In the genomic region with DNA sequence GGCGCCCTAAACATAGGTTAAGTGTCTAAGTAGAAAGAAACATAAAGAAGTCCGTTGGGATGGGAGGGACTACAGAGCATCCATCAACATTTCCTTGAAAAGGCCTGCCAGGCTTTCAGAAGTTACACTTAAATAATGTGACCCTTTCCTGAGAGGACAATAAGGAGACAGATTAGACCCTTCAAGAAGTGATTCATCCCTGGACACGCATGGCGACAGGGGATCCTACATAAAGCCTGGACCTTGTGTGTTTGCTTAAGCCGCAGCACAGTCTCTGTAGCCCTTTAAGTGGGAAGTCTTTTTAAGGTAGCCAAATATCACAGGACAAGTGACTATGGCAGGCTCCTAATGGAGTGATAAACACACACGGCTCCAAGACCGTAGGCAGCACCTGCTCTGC, we compare ENCODE assay signal across 12 mouse cellular contexts. TPM values are rescaled to one million over a fixed set of nuclear protein-coding genes. Genes with fewer than 3 reads are reported as not detected.
DNase-seq lines count a peak whose midpoint lies in the region; ATAC-seq and TF ChIP-seq lines count a peak whose summit lies in the region.
"Had no signal": no experiment of that assay in that cellular context is flagged by ENCODE, and none has a peak within 500 bp of the region (broad histone marks: within the 10 kb centered on the region; RNA-seq: fewer than 3 reads in every experiment).

No protein-coding gene starts in this region.

- no peak for DNase-seq in heart, postnatal 10 days
- peak; percentile 72 for DNase-seq in embryo, embryonic 10 days (ENCODE audit: low spot score)
- no peak for DNase-seq in midbrain, postnatal 0 days (ENCODE audit: low spot score)
- DNase-seq in retina, embryonic 14.5 days (ENCODE audit: low spot score), result no peak
- no peak for DNase-seq in forebrain, embryonic 14.5 days (ENCODE audit: low spot score)
- no peak for DNase-seq in spleen, postnatal 10 days (ENCODE audit: low spot score in 2 of 2)

- no peak for ATAC-seq in heart, embryonic 13.5 days (ENCODE audit: extremely low read depth, insufficient number of reproducible peaks, low FRiP score, low TSS enrichment)
- no peak for ATAC-seq in hindbrain, embryonic 15.5 days (ENCODE audit: low FRiP score, low read depth)
- ATAC-seq in midbrain, postnatal 0 days (ENCODE audit: low FRiP score), result no peak
- no peak for ATAC-seq in forebrain, embryonic 14.5 days

- no peak overlapping the region for H3K9ac ChIP-seq in heart, embryonic 13.5 days
- H3K9ac ChIP-seq in hindbrain, embryonic 15.5 days, result no peak overlapping the region
- no peak overlapping the region for H3K9ac ChIP-seq in midbrain, postnatal 0 days (replicated peaks; ENCODE audit: low read length, poor library complexity, severe bottlenecking)
- no peak overlapping the region for H3K9ac ChIP-seq in forebrain, embryonic 14.5 days (ENCODE audit: low read length)
- H3K9ac ChIP-seq: embryonic facial prominence, embryonic 13.5 days; forebrain, embryonic 15.5 days; kidney, embryonic 15.5 days; liver, embryonic 12.5 days had no signal

- no peaks in the 10 kb centered on the region for H3K9me3 ChIP-seq in heart, embryonic 13.5 days
- H3K9me3 ChIP-seq in hindbrain, embryonic 15.5 days, result no peaks in the 10 kb centered on the region
- no peaks in the 10 kb centered on the region for H3K9me3 ChIP-seq in midbrain, postnatal 0 days (ENCODE audit: low read length)
- no peaks in the 10 kb centered on the region for H3K9me3 ChIP-seq in forebrain, embryonic 14.5 days (replicated peaks; ENCODE audit: control insufficient read depth, low read length)
- H3K9me3 ChIP-seq: embryonic facial prominence, embryonic 13.5 days; forebrain, embryonic 15.5 days; kidney, embryonic 15.5 days; liver, embryonic 12.5 days had no signal

- H3K4me2 ChIP-seq in heart, embryonic 13.5 days, result peak overlapping the region; percentile 62; the same call in 1 of the 2 replicates
- H3K4me2 ChIP-seq in hindbrain, embryonic 15.5 days, result peak overlapping the region; percentile 53; the same call in 1 of the 2 replicates
- H3K4me2 ChIP-seq in midbrain, postnatal 0 days (ENCODE audit: low read depth, low read length, poor library complexity, severe bottlenecking), result peak overlapping the region; percentile 43; the same call in 1 of the 2 replicates
- no peak overlapping the region for H3K4me2 ChIP-seq in forebrain, embryonic 14.5 days (ENCODE audit: low read length)

- WGBS in heart, embryonic 13.5 days, result 63% methylated on average over 7 of the region's 7 CpGs
- WGBS in hindbrain, embryonic 15.5 days, result 27% methylated on average over 7 of the region's 7 CpGs
- WGBS in midbrain, postnatal 0 days, result 33% methylated on average over 7 of the region's 7 CpGs
- 51% methylated on average over 7 of the region's 7 CpGs for WGBS in forebrain, embryonic 14.5 days

- TF ChIP-seq CTCF in midbrain, postnatal 0 days (IDR thresholded peaks at IDR 0.05), result no peak

- H3K4me1 ChIP-seq in heart, embryonic 13.5 days, result peaks cover 21% of the 10 kb centered on the region
- peaks cover 17% of the 10 kb centered on the region for H3K4me1 ChIP-seq in hindbrain, embryonic 15.5 days (replicated peaks)
- 0 out of 2 replicates have a peak, but pooled peaks cover 2% of the 10 kb centered on the region for H3K4me1 ChIP-seq in midbrain, postnatal 0 days (ENCODE audit: insufficient read depth, low read length)
- H3K4me1 ChIP-seq in forebrain, embryonic 14.5 days (ENCODE audit: control insufficient read depth, insufficient read depth, low read length), result peaks cover 13% of the 10 kb centered on the region

- H3K27me3 ChIP-seq in heart, embryonic 13.5 days (replicated peaks), result no peaks in the 10 kb centered on the region
- no peaks in the 10 kb centered on the region for H3K27me3 ChIP-seq in hindbrain, embryonic 15.5 days
- H3K27me3 ChIP-seq in midbrain, postnatal 0 days (ENCODE audit: insufficient read depth, low read length), result no peaks in the 10 kb centered on the region
- no peaks in the 10 kb centered on the region for H3K27me3 ChIP-seq in forebrain, embryonic 14.5 days (replicated peaks; ENCODE audit: control insufficient read depth, insufficient read depth, low read length)
- H3K27me3 ChIP-seq: embryonic facial prominence, embryonic 13.5 days; forebrain, embryonic 15.5 days; kidney, embryonic 15.5 days; liver, embryonic 12.5 days had no signal

- intact Hi-C loops in heart, postnatal 10 days (cut with DNase I), result loop anchor here (5.0 kb wide), 1 partner anchor 147 kb away; no protein-coding TSS in a partner anchor

- no peak overlapping the region for H3K27ac ChIP-seq in heart, embryonic 13.5 days (replicated peaks)
- no peak overlapping the region for H3K27ac ChIP-seq in hindbrain, embryonic 15.5 days (replicated peaks)
- H3K27ac ChIP-seq in midbrain, postnatal 0 days (ENCODE audit: low read depth, low read length), result no peak overlapping the region
- no peak overlapping the region for H3K27ac ChIP-seq in forebrain, embryonic 14.5 days (ENCODE audit: low read depth, low read length)
- H3K27ac ChIP-seq: embryonic facial prominence, embryonic 13.5 days; forebrain, embryonic 15.5 days; kidney, embryonic 15.5 days; liver, embryonic 12.5 days had no signal

- no peaks in the 10 kb centered on the region for H3K36me3 ChIP-seq in heart, embryonic 13.5 days
- no peaks in the 10 kb centered on the region for H3K36me3 ChIP-seq in hindbrain, embryonic 15.5 days
- no peaks in the 10 kb centered on the region for H3K36me3 ChIP-seq in midbrain, postnatal 0 days (ENCODE audit: insufficient read depth, low read length)
- H3K36me3 ChIP-seq in forebrain, embryonic 14.5 days (ENCODE audit: control insufficient read depth, insufficient read depth, low read length), result no peaks in the 10 kb centered on the region
- H3K36me3 ChIP-seq: embryonic facial prominence, embryonic 13.5 days; forebrain, embryonic 15.5 days; kidney, embryonic 15.5 days; liver, embryonic 12.5 days had no signal

- no peak overlapping the region for H3K4me3 ChIP-seq in heart, embryonic 13.5 days
- H3K4me3 ChIP-seq in hindbrain, embryonic 15.5 days, result no peak overlapping the region
- no peak overlapping the region for H3K4me3 ChIP-seq in midbrain, postnatal 0 days (ENCODE audit: low read depth, low read length)
- no peak overlapping the region for H3K4me3 ChIP-seq in forebrain, embryonic 14.5 days (ENCODE audit: low read depth, low read length)
- H3K4me3 ChIP-seq: embryonic facial prominence, embryonic 13.5 days; liver, embryonic 12.5 days had no signal

RNA-seq across cellular contexts. Expression of a gene that starts 52.0 kb away (rescaled TPM):
- 32.0 and 35.8 TPM in 2 replicates for polyA plus RNA-seq in heart, embryonic 13.5 days (2015; fragmentation: Nextera tagmentation; extraction: Ambion mirVana)
- 10 to 100 TPM; 17.3 to 18.9 TPM for total RNA-seq in heart, postnatal 10 days (2021)
- 20.4 and 21.9 TPM in 2 replicates for polyA plus RNA-seq in hindbrain, embryonic 15.5 days (2015; fragmentation: Nextera tagmentation; extraction: Ambion mirVana)
- 8.4 and 11.8 TPM in 2 replicates for total RNA-seq in midbrain, postnatal 0 days (2014; rRNA removed)
- polyA plus RNA-seq in midbrain, postnatal 0 days (2015; fragmentation: Nextera tagmentation; extraction: Ambion mirVana), result 8.4 and 10.7 TPM in 2 replicates
- 11.9 and 15.9 TPM in 2 replicates for polyA plus RNA-seq in forebrain, embryonic 14.5 days (2014; fragmentation: Nextera tagmentation; extraction: Ambion mirVana)
